Mouse (Mus musculus) liver, postnatal 0 days (tissue): ENCODE results near the gene Gm15319.
"Not testable (repeated sequence)": the region's sequence is repeated elsewhere in the genome, so short reads cannot be mapped to it uniquely, and the experiment has no call there.

ENCODE experiments used
- CTCF ChIP-seq: sonication (generic); IDR thresholded peaks from 2 replicates; pipeline ENCODE4 v1.5.1; 2016; ENCODE audit warnings: antibody characterized with exemption, low read depth
- EP300 ChIP-seq: IDR thresholded peaks from 2 replicates; pipeline ENCODE4 v1.6.1; 2016; ENCODE audit warnings: antibody characterized with exemption, low read depth, mild to moderate bottlenecking

- TF ChIP-seq CTCF, EP300: not testable (repeated sequence)
Measured at GRCm38 (mm10) chr8:20300042-20300441, 63.0 kb downstream of the Gm15319 start.
